In the genomic region with DNA sequence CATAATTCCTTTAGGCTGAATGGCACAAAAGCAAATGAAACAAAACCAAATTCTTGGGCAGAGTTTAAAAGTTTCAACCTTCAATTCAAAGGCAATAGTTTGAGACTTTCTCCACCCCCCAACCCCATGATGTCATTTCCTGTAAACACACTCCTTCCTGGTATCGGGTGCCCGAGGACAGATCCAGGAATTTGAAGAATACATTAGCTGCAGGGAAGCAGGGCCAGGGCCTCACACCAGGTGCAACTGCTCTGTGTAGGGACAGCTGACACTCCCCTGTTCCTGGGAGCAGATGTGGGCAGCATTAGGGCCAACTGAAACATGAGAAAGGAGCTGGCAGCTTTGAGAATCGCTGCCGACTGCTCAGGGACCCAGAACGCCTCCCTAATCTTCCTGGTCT, we compare ENCODE assay signal across 9 mouse cellular contexts.
DNase-seq lines count a peak whose midpoint lies in the region; ATAC-seq and TF ChIP-seq lines count a peak whose summit lies in the region.
"Had no signal": no experiment of that assay in that cellular context is flagged by ENCODE, and none has a peak within 500 bp of the region (broad histone marks: within the 10 kb centered on the region; RNA-seq: fewer than 3 reads in every experiment).

No protein-coding gene starts in this region.

- peak; percentile 91 for ATAC-seq in kidney, embryonic 15.5 days (replicated peaks; ENCODE audit: low FRiP score)
- ATAC-seq in lung, postnatal 0 days: peak; percentile 69

- no peak overlapping the region; the same call in 1 of the 2 replicates for H3K4me3 ChIP-seq in kidney, embryonic 15.5 days (replicated peaks)
- no peak overlapping the region for H3K4me3 ChIP-seq in lung, postnatal 0 days (ENCODE audit: low read depth, low read length)
- H3K4me3 ChIP-seq: erythroblast, embryonic 14.5 days had no signal

- peaks cover 25% of the 10 kb centered on the region for H3K4me1 ChIP-seq in kidney, embryonic 15.5 days
- H3K4me1 ChIP-seq in lung, postnatal 0 days (ENCODE audit: insufficient read depth, low read depth, low read length): peaks cover 5% of the 10 kb centered on the region; the same call in 1 of the 2 replicates

- no peak overlapping the region for H3K9ac ChIP-seq in kidney, embryonic 15.5 days
- H3K9ac ChIP-seq in lung, postnatal 0 days (replicated peaks; ENCODE audit: low read depth): no peak overlapping the region

- DNase-seq in kidney, adult 11 months: no peak
- peak; percentile 86 for DNase-seq in ZHBTc4 (ENCODE audit: low read depth, low spot score)
- DNase-seq in heart, postnatal 10 days: peak; percentile 19 to 39
- DNase-seq in lung, postnatal 0 days (ENCODE audit: low spot score): peak; percentile 68
- no peak for DNase-seq in layer of hippocampus, postnatal 14 days (ENCODE audit: low spot score in 2 of 2)
- no peak for DNase-seq in right cerebral cortex, adult 18-20 months
- no peak for DNase-seq in gastrocnemius, adult 18-20 months (ENCODE audit: low spot score)

- peak overlapping the region; percentile 36 for H3K4me2 ChIP-seq in kidney, embryonic 15.5 days
- H3K4me2 ChIP-seq in lung, postnatal 0 days (replicated peaks; ENCODE audit: low read depth, low read length): peak overlapping the region; percentile 22; the same call in 1 of the 2 replicates

- no peak for TF ChIP-seq EP300 in lung, postnatal 0 days (IDR thresholded peaks at IDR 0.05)

- no peaks in the 10 kb centered on the region for H3K27me3 ChIP-seq in kidney, embryonic 15.5 days
- no peaks in the 10 kb centered on the region for H3K27me3 ChIP-seq in lung, postnatal 0 days (replicated peaks; ENCODE audit: insufficient read depth, low read length)

- TF ChIP-seq CTCF in lung, postnatal 0 days (IDR thresholded peaks at IDR 0.05): no peak

- peaks cover 12% of the 10 kb centered on the region; the same call in 1 of the 2 replicates for H3K36me3 ChIP-seq in kidney, embryonic 15.5 days
- no peaks in the 10 kb centered on the region; the same call in 1 of the 2 replicates for H3K36me3 ChIP-seq in lung, postnatal 0 days (ENCODE audit: insufficient read depth, low read length)

- WGBS in kidney, embryonic 15.5 days: 9% methylated on average over 5 of the region's 5 CpGs
- WGBS in lung, postnatal 0 days: 25% methylated on average over 5 of the region's 5 CpGs

- intact Hi-C loops in heart, postnatal 10 days (cut with DNase I): no loop called here

- peak overlapping the region; percentile 90 for H3K27ac ChIP-seq in kidney, embryonic 15.5 days
- H3K27ac ChIP-seq in lung, postnatal 0 days (ENCODE audit: low read length): peak overlapping the region; percentile 35; the same call in 1 of the 2 replicates

- H3K9me3 ChIP-seq in kidney, embryonic 15.5 days (replicated peaks): no peaks in the 10 kb centered on the region
- no peaks in the 10 kb centered on the region for H3K9me3 ChIP-seq in lung, postnatal 0 days (ENCODE audit: low read length)

Comparison
In these comparisons a context has a peak if more than half of its experiments do, and no peak if none do; other contexts are left out.
1. DNase-seq: peak in ZHBTc4 (single experiment), heart, postnatal 10 days (2 of 2) and lung, postnatal 0 days (single experiment); none in kidney, adult 11 months (single experiment), layer of hippocampus, postnatal 14 days (0 of 2), right cerebral cortex, adult 18-20 months (single experiment) and gastrocnemius, adult 18-20 months (single experiment).